Mouse (Mus musculus) lung, postnatal 0 days (tissue): Measurements from ENCODE around the gene Ecd.

Experiments used
- CTCF ChIP-seq: IDR thresholded peaks from 2 replicates; pipeline ENCODE4 v1.5.1; 2016; ENCODE audit warnings: antibody characterized with exemption, mild to moderate bottlenecking
- EP300 ChIP-seq: IDR thresholded peaks from 2 replicates; pipeline ENCODE4 v1.6.1; 2016; ENCODE audit warnings: antibody characterized with exemption, mild to moderate bottlenecking, control low read depth

- TF ChIP-seq EP300 = no peak
- no peak for TF ChIP-seq CTCF
Observed at GRCm38 (mm10) chr14:20377112-20377521, 29.2 kb upstream of the Ecd start.
